Mouse (Mus musculus) testis, adult 2 months (tissue): ENCODE measurements at regions not wholly inside any gene's neighbourhood (a gene's known extent, or its start where the extent isn't known, plus 50 kb on each side); places are given as distances from the start of the nearest gene placed in this dataset.

Experiments used
- H3K27ac ChIP-seq: fragments of 200-500 bp; 2 replicates; pipeline ENCODE4 v1.5.1; 2012; ENCODE audit warnings: low read depth, low read length; ENCODE audit not compliant: control insufficient read depth, insufficient read depth
- H3K27me3 ChIP-seq: fragments of 200-500 bp; 2 replicates; pipeline ENCODE4 v1.6.1; 2012; ENCODE audit warnings: mild to moderate bottlenecking, low read length, moderate library complexity; ENCODE audit not compliant: control insufficient read depth, insufficient read depth
- H3K36me3 ChIP-seq: fragments of 200-500 bp; 2 replicates; pipeline ENCODE4 v1.6.1; 2012; ENCODE audit warnings: mild to moderate bottlenecking, low read length; ENCODE audit not compliant: control insufficient read depth, insufficient read depth
- H3K4me1 ChIP-seq: fragments of 200-500 bp; 2 replicates; pipeline ENCODE4 v1.6.1; 2012; ENCODE audit warnings: low read length; ENCODE audit not compliant: control insufficient read depth, insufficient read depth
- H3K4me3 ChIP-seq: fragments of 200-500 bp; 2 replicates; pipeline ENCODE4 v1.5.1; 2012; ENCODE audit warnings: low read depth, mild to moderate bottlenecking, low read length, moderate library complexity, mixed read lengths; ENCODE audit not compliant: control insufficient read depth
- CTCF ChIP-seq: fragments of 200-500 bp; IDR thresholded peaks from 2 replicates; pipeline ENCODE4 v1.5.1; 2012; ENCODE audit warnings: low read depth, mild to moderate bottlenecking, inconsistent platforms, low read length, moderate library complexity; ENCODE audit not compliant: control insufficient read depth, insufficient read depth, insufficient replicate concordance
- POLR2A ChIP-seq: fragments of 200-500 bp; IDR thresholded peaks from 2 replicates; pipeline ENCODE4 v1.6.1; 2012; ENCODE audit warnings: low read depth, mild to moderate bottlenecking, inconsistent platforms, low read length, moderate library complexity; ENCODE audit not compliant: control insufficient read depth

DNA sequence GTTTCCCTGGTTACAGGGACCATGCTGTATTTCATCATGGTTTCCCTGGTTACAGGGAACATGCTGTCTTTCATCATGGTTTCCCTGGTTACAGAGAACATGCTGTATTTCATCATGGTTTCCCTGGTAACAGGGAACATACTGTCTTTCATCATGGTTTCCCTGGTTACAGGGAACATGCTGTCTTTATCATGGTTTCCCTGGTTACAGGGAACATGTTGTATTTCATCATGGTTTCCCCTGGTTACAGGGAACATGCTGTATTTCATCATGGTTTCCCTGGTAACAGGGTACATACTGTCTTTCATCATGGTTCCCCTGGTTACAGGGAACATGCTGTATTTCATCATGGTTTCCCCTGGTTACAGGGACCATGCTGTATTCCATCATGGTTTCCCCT, 1579.5 kb downstream of the 4930444P10Rik start:
- Histone ChIP-seq H3K36me3 (no peaks in the 10 kb centered on the region), H3K27ac (no peak overlapping the region), H3K4me3 (no peak overlapping the region), H3K27me3 (no peaks in the 10 kb centered on the region), H3K4me1 (no peaks in the 10 kb centered on the region)
- TF ChIP-seq CTCF, result no peak
- TF ChIP-seq POLR2A, result no peak

DNA sequence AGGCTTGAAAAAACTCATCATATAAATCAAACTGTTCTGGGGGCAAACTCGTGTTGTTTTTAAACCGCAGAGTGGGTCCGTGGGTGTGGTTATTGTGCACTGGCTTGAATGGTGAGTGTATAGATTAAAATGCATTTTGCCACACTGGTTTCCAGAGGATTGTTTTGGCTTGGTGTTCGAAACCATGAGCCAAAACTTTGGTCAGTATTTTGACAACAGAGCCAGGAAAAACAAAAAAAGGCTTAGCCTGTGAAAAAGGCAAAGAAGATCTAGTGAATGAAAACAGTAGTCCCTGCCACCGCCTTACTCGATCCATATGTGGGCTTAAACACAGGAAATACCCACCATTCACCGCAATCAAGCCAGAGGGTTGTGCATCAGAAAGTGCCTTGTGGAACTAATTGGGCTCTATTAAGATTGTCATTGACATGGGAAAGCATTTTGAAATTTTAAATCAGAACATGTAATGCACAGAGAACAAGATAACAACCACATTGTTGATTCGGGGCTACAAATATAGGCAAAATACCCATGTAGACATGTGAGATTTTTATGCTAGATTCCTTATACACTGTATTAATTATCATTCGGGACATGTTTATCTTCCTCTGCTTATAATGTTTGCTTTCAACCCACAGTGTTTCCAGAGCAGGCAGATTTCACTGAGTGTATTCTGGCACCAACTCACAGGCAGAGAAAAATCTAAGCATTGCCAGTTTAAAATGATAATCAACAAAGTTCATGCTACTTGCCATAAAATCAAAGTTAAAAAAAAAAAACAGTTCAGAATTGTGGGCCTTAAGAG, 1580.4 kb downstream of the 4930444P10Rik start:
- no peak overlapping the region for H3K4me3 ChIP-seq
- no peaks in the 10 kb centered on the region for H3K4me1 ChIP-seq
- no peaks in the 10 kb centered on the region for H3K27me3 ChIP-seq
- no peak overlapping the region for H3K27ac ChIP-seq
- no peaks in the 10 kb centered on the region for H3K36me3 ChIP-seq
- TF ChIP-seq CTCF, result no peak
- TF ChIP-seq POLR2A, result no peak

DNA sequence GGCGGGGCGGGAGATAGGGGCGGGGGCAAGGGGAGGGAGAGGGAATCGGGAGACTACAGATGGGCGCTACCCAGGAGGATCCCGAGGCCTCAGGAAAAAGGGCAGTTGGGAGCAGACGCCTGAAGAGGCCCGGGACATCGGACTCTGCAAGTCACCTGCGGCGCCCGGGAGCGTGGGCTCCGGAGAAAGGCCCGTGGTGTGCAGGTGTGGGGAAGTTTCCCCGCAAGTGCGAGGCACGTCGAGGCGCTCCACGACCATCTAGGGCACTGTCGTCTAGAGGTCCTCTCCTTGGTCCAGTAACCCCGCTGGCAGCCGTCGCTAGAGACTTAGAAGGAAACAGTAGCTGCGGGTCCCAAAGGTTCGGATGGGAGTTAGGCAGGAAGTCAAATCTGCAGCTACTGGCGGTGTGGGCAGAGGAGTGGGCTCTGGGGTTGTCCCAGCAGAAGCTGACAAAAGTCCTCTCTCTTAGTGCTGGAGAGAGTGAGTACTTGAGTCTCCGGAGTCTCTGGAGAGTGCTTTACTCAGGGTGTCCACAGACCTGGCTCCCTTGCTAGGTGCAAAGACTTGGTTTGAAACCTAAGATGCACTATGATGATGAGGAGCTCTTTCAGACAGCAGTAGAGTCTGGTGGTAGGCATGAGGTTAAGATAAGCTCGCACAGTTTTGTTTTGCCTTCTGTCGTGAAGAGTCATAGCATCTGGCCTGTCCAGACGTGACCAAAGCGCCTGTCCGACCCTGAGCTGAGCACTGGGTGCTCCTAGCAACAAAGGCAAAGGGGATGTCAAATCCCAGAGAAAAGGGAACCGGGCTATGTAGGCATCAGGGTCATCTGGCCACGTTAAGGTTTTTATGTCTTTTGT, 1586.1 kb downstream of the 4930444P10Rik start:
- TF ChIP-seq POLR2A, result no peak
- TF ChIP-seq CTCF, result no peak
- no peak overlapping the region; the same call in 1 of the 2 replicates for H3K4me3 ChIP-seq
- H3K27me3 ChIP-seq, result no peaks in the 10 kb centered on the region; the same call in 1 of the 2 replicates
- H3K4me1 ChIP-seq, result peaks cover 2% of the 10 kb centered on the region; the same call in 1 of the 2 replicates
- no peaks in the 10 kb centered on the region for H3K36me3 ChIP-seq
- no peak overlapping the region for H3K27ac ChIP-seq

DNA sequence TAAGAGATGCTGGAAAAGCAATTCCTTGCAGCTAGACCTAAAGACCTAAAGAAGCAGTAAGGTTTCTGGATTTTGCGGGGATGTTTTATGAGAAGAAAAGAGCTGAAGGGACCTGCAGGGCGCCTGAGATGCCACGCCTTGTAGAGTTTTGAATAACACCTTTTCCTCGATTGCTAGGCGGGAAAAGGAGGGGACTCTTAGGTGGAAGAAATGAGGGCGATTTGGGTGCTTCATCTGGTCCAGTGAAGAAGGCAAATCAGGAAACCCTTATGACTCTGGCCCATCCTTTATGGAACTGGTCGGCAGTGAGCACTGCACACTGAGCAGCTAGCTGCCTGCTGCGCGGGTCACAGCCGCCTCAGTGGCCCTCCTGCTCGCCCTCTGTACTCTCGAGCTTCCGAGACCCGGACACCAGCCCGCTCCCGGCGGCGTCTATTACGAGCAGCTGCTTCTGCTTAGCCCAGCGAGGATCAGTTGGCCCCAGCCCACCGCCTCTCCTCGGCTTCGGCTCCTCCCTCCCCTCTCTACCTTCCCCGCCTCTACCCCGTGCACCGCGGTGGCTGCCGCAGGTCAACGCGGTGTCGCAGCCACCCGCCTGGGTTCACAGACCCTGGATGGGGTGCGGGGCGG, 1586.8 kb downstream of the 4930444P10Rik start:
- Histone ChIP-seq H3K27ac (no peak overlapping the region), H3K36me3 (no peaks in the 10 kb centered on the region), H3K27me3 (no peaks in the 10 kb centered on the region; the same call in 1 of the 2 replicates), H3K4me1 (peaks cover 2% of the 10 kb centered on the region; the same call in 1 of the 2 replicates), H3K4me3 (no peak overlapping the region; the same call in 1 of the 2 replicates)
- TF ChIP-seq POLR2A, result no peak
- no peak for TF ChIP-seq CTCF

DNA sequence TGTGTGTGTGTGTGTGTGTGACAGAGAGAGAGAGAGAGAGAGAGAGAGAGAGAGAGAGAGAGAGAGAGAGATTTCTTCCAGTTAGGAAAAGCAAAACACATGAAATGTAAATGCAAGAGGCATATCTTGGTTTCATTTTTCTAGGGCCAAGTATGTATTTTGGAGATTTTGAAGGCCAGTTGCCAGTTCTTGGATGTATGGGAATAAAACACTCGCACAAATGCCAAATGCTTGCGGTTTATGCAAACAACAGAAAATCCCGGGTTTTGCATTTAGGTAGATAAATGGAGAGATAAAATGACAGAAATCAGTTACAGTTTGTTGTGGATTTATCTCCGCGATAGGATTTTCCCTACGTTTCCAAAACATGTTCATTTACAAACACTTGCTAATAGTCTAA, 1587.4 kb downstream of the 4930444P10Rik start:
- H3K27me3 ChIP-seq, result no peaks in the 10 kb centered on the region; the same call in 1 of the 2 replicates
- TF ChIP-seq CTCF (no peak), POLR2A (no peak)
- H3K27ac ChIP-seq, result no peak overlapping the region
- H3K4me3 ChIP-seq, result no peak overlapping the region
- H3K36me3 ChIP-seq, result no peaks in the 10 kb centered on the region
- H3K4me1 ChIP-seq, result peaks cover 2% of the 10 kb centered on the region; the same call in 1 of the 2 replicates

DNA sequence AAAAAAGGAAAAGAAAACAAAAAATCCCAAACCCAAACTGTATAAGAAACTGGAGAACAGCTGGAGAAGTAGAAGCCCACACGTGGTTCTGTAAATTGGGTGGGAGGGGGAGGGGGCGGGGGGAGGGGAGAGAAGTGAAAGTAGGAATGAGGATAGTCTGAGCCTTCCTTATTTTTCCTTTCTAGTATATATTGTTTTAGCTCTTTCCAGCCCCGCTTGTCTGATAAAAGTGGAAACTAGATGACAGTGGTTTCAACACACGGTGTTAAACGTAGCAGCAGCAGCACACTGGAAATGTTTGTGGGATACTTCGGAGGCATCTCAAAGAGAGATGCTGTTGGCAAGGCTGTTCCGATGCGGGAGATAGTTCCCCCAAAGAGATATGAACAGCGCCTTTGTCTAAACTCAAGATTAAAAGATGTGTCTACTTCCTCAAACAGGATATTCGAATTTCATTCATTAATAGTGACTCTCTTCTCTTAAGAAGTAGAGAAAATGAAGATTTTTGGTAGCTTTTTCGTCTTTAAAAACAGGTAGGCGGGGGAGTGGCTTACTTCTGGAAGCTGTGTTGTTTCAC, 1588.3 kb downstream of the 4930444P10Rik start:
- Histone ChIP-seq H3K36me3 (no peaks in the 10 kb centered on the region), H3K27ac (no peak overlapping the region), H3K4me3 (no peak overlapping the region), H3K4me1 (peaks cover 2% of the 10 kb centered on the region; the same call in 1 of the 2 replicates), H3K27me3 (no peaks in the 10 kb centered on the region; the same call in 1 of the 2 replicates)
- TF ChIP-seq CTCF (no peak), POLR2A (no peak)
